Mouse (Mus musculus): ENCODE measurements at regions not wholly inside any gene's neighbourhood (a gene's known extent, or its start where the extent isn't known, plus 50 kb on each side); places are given as distances from the start of the nearest gene placed in this dataset.
A peak's percentile ranks its signal among the peaks of the same experiment; 100 is the strongest.

GRCm38 (mm10) chr2:61470521-61470920 lies 107.9 kb upstream of the Tank start:
- Histone ChIP-seq H3K4me3 (replicated peaks; ENCODE audit: low read length) (no peak overlapping the region), H3K9me3 (ENCODE audit: low read length) (no peaks in the 10 kb centered on the region), H3K36me3 (ENCODE audit: insufficient read depth, low read length) (no peaks in the 10 kb centered on the region), H3K27me3 (ENCODE audit: insufficient read depth, low read length) (no peaks in the 10 kb centered on the region), H3K4me1 (replicated peaks; ENCODE audit: low read depth, low read length) (no peaks in the 10 kb centered on the region)
- TF ChIP-seq POU5F1 (IDR thresholded peaks at IDR 0.05; ENCODE audit: borderline replicate concordance, low read length) = no peak
- TF ChIP-seq NANOG (IDR thresholded peaks at IDR 0.05; ENCODE audit: borderline replicate concordance, low read length) = no peak
- TF ChIP-seq CTCF (conservative IDR thresholded peaks at IDR 0.05; ENCODE audit: low read length) = no peak

DNA sequence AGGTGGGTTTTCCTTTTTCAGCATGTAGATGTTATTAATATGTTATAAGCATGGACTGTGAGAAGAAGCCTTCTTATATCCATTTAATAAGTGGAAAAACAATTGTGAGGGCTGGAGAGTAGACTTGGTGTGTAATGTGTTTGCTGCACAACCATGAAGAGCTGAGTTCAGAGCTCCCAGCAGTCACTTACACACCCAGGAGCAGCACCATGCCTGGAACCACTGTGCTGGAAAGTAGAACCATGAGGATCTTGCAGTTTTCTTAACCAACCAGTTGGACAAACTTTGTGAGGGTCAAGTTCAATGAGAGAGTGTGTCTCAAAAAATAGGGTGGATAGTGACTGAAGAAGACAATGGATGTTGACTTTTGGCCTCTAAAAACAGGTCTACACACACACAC lies 108.3 kb upstream of the Tank start:
- no peak overlapping the region for H3K4me3 ChIP-seq (replicated peaks; ENCODE audit: low read length)
- H3K9me3 ChIP-seq (ENCODE audit: low read length) = no peaks in the 10 kb centered on the region
- H3K36me3 ChIP-seq (ENCODE audit: insufficient read depth, low read length) = no peaks in the 10 kb centered on the region
- H3K27me3 ChIP-seq (ENCODE audit: insufficient read depth, low read length) = no peaks in the 10 kb centered on the region
- TF ChIP-seq NANOG (IDR thresholded peaks at IDR 0.05; ENCODE audit: borderline replicate concordance, low read length) = no peak
- no peak for TF ChIP-seq CTCF (conservative IDR thresholded peaks at IDR 0.05; ENCODE audit: low read length)
- no peak for TF ChIP-seq POU5F1 (IDR thresholded peaks at IDR 0.05; ENCODE audit: borderline replicate concordance, low read length)
- H3K4me1 ChIP-seq (replicated peaks; ENCODE audit: low read depth, low read length) = no peaks in the 10 kb centered on the region

- Histone ChIP-seq H3K4me3 (replicated peaks; ENCODE audit: low read length) (no peak overlapping the region), H3K9me3 (ENCODE audit: low read length) (no peaks in the 10 kb centered on the region), H3K27me3 (ENCODE audit: insufficient read depth, low read length) (0 out of 2 replicates have a peak, but pooled peaks cover 4% of the 10 kb centered on the region), H3K4me1 (replicated peaks; ENCODE audit: low read depth, low read length) (peaks cover 7% of the 10 kb centered on the region; the same call in 1 of the 2 replicates), H3K36me3 (ENCODE audit: insufficient read depth, low read length) (no peaks in the 10 kb centered on the region)
- peak; percentile 79 for TF ChIP-seq CTCF (conservative IDR thresholded peaks at IDR 0.05; ENCODE audit: low read length)
- no peak for TF ChIP-seq POU5F1 (IDR thresholded peaks at IDR 0.05; ENCODE audit: borderline replicate concordance, low read length)
Measured at GRCm38 (mm10) chr2:61455902-61456301, 122.5 kb upstream of the Tank start.

GRCm38 (mm10) chr2:61454729-61455128 lies 123.7 kb upstream of the Tank start:
- no peaks in the 10 kb centered on the region for H3K9me3 ChIP-seq (ENCODE audit: low read length)
- H3K27me3 ChIP-seq (ENCODE audit: insufficient read depth, low read length) = 0 out of 2 replicates have a peak, but pooled peaks cover 4% of the 10 kb centered on the region
- no peaks in the 10 kb centered on the region for H3K36me3 ChIP-seq (ENCODE audit: insufficient read depth, low read length)
- peaks cover 7% of the 10 kb centered on the region; the same call in 1 of the 2 replicates for H3K4me1 ChIP-seq (replicated peaks; ENCODE audit: low read depth, low read length)
- TF ChIP-seq POU5F1 (IDR thresholded peaks at IDR 0.05; ENCODE audit: borderline replicate concordance, low read length) (no peak), CTCF (conservative IDR thresholded peaks at IDR 0.05; ENCODE audit: low read length) (no peak), NANOG (IDR thresholded peaks at IDR 0.05; ENCODE audit: borderline replicate concordance, low read length) (no peak)
- H3K4me3 ChIP-seq (replicated peaks; ENCODE audit: low read length) = no peak overlapping the region

DNA sequence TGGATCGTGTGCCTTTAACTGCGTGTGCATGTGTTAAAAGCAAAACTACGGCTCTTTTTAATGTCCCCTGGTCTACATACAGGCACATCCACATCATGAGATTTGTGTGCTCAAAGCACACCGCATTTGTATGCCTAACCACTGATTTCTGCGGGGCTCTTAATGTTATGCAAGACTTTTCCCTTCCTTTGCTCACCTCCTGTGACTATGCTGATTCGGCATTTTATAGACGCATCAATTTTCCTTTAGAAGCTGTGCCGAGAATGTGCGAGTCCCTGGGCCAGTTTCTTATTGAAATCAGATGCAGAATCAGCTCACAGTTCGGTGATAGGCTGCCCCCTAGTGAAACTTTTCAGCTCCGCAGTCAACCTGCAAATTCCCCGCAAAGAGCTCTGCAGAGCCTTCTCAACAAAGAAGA lies 124.1 kb upstream of the Tank start:
- no peak overlapping the region for H3K4me3 ChIP-seq (replicated peaks; ENCODE audit: low read length)
- H3K4me1 ChIP-seq (replicated peaks; ENCODE audit: low read depth, low read length) = peaks cover 7% of the 10 kb centered on the region; the same call in 1 of the 2 replicates
- H3K36me3 ChIP-seq (ENCODE audit: insufficient read depth, low read length) = no peaks in the 10 kb centered on the region
- TF ChIP-seq NANOG (IDR thresholded peaks at IDR 0.05; ENCODE audit: borderline replicate concordance, low read length) (no peak), CTCF (conservative IDR thresholded peaks at IDR 0.05; ENCODE audit: low read length) (peak; percentile 82)
- H3K9me3 ChIP-seq (ENCODE audit: low read length) = no peaks in the 10 kb centered on the region
- H3K27me3 ChIP-seq (ENCODE audit: insufficient read depth, low read length) = 0 out of 2 replicates have a peak, but pooled peaks cover 4% of the 10 kb centered on the region

DNA sequence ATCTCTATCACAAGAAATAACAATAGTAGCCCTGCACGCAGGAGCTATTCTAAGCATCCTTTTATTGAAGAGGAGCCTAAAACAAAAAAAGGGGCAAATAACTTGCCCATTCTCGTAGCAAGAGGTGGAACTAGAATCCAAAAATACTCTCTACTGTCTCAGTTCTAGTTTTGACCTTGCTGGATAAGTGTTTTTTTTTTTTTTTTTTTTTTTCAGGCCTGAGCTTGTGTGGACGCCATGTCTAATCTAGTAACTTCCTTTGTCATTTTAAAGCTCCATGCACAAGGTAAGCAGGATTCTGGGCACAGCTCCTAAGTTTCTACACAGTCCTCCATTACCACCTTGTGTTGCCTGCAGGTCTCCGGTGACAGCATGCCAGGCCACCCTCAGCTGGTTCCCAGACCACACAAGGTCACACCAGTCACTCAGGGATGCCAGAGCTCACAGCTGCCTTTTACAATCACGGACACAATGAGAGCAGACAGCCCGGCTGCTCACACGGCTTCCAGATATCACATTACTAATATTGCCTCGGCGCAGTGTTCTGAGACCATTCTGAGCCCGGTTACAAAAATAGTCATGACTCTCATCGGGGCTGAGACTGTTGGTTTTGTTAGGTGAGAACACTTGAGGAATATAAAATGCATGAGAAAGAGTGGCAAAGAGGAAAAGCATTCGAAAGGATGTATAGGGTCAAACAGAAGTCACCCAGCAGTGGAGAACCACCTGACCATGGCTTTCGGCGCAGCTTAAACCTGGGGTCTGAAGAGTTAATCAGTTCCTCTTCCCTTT lies 124.7 kb upstream of the Tank start:
- Histone ChIP-seq H3K4me3 (replicated peaks; ENCODE audit: low read length) (no peak overlapping the region), H3K4me1 (replicated peaks; ENCODE audit: low read depth, low read length) (peaks cover 7% of the 10 kb centered on the region; the same call in 1 of the 2 replicates), H3K36me3 (ENCODE audit: insufficient read depth, low read length) (no peaks in the 10 kb centered on the region), H3K27me3 (ENCODE audit: insufficient read depth, low read length) (0 out of 2 replicates have a peak, but pooled peaks cover 4% of the 10 kb centered on the region), H3K9me3 (ENCODE audit: low read length) (no peaks in the 10 kb centered on the region)
- TF ChIP-seq NANOG (IDR thresholded peaks at IDR 0.05; ENCODE audit: borderline replicate concordance, low read length) (no peak), POU5F1 (IDR thresholded peaks at IDR 0.05; ENCODE audit: borderline replicate concordance, low read length) (no peak), CTCF (conservative IDR thresholded peaks at IDR 0.05; ENCODE audit: low read length) (no peak)

- TF ChIP-seq POU5F1 (IDR thresholded peaks at IDR 0.05; ENCODE audit: borderline replicate concordance, low read length) = no peak
- no peak for TF ChIP-seq CTCF (conservative IDR thresholded peaks at IDR 0.05; ENCODE audit: low read length)
- TF ChIP-seq NANOG (IDR thresholded peaks at IDR 0.05; ENCODE audit: borderline replicate concordance, low read length) = no peak
- Histone ChIP-seq H3K4me1 (replicated peaks; ENCODE audit: low read depth, low read length) (peaks cover 7% of the 10 kb centered on the region; the same call in 1 of the 2 replicates), H3K4me3 (replicated peaks; ENCODE audit: low read length) (no peak overlapping the region), H3K27me3 (ENCODE audit: insufficient read depth, low read length) (0 out of 2 replicates have a peak, but pooled peaks cover 4% of the 10 kb centered on the region), H3K36me3 (ENCODE audit: insufficient read depth, low read length) (no peaks in the 10 kb centered on the region), H3K9me3 (ENCODE audit: low read length) (no peaks in the 10 kb centered on the region)
Measured at GRCm38 (mm10) chr2:61452581-61452980, 125.8 kb upstream of the Tank start.

GRCm38 (mm10) chr2:61450731-61451130 lies 127.7 kb upstream of the Tank start:
- peaks cover 7% of the 10 kb centered on the region; the same call in 1 of the 2 replicates for H3K4me1 ChIP-seq (replicated peaks; ENCODE audit: low read depth, low read length)
- no peaks in the 10 kb centered on the region for H3K36me3 ChIP-seq (ENCODE audit: insufficient read depth, low read length)
- TF ChIP-seq CTCF (conservative IDR thresholded peaks at IDR 0.05; ENCODE audit: low read length) = no peak
- H3K9me3 ChIP-seq (ENCODE audit: low read length) = no peaks in the 10 kb centered on the region
- H3K27me3 ChIP-seq (ENCODE audit: insufficient read depth, low read length) = 0 out of 2 replicates have a peak, but pooled peaks cover 4% of the 10 kb centered on the region
- no peak overlapping the region for H3K4me3 ChIP-seq (replicated peaks; ENCODE audit: low read length)
